31 mouse cellular contexts compared by ENCODE assay signal in genomic region chr11:98723098-98723497, GRCm38 (mm10). TPM values are rescaled to one million over a fixed set of nuclear protein-coding genes. Genes with fewer than 3 reads are reported as not detected.
DNase-seq lines count a peak whose midpoint lies in the region; ATAC-seq and TF ChIP-seq lines count a peak whose summit lies in the region.
"Had no signal": no experiment of that assay in that cellular context is flagged by ENCODE, and none has a peak within 500 bp of the region (broad histone marks: within the 10 kb centered on the region; RNA-seq: fewer than 3 reads in every experiment).

No protein-coding gene starts in this region.

- H3K4me1 ChIP-seq in hindbrain, embryonic 12.5 days: peaks cover 4% of the 10 kb centered on the region
- no peaks in the 10 kb centered on the region for H3K4me1 ChIP-seq in hindbrain, postnatal 0 days (ENCODE audit: insufficient read depth, low read length)
- no peaks in the 10 kb centered on the region for H3K4me1 ChIP-seq in kidney, embryonic 14.5 days (ENCODE audit: control insufficient read depth, insufficient read depth, low read length)
- H3K4me1 ChIP-seq in lung, embryonic 16.5 days (replicated peaks; ENCODE audit: control insufficient read depth, insufficient read depth, low read length): peaks cover 29% of the 10 kb centered on the region

- no peaks in the 10 kb centered on the region for H3K27me3 ChIP-seq in hindbrain, embryonic 12.5 days
- H3K27me3 ChIP-seq in hindbrain, postnatal 0 days (ENCODE audit: insufficient read depth, low read length): no peaks in the 10 kb centered on the region
- no peaks in the 10 kb centered on the region for H3K27me3 ChIP-seq in kidney, embryonic 14.5 days (ENCODE audit: control insufficient read depth, insufficient read depth, low read length)
- no peaks in the 10 kb centered on the region for H3K27me3 ChIP-seq in lung, embryonic 16.5 days (ENCODE audit: control insufficient read depth, insufficient read depth, low read depth, low read length)
- H3K27me3 ChIP-seq: embryonic facial prominence, embryonic 12.5 days; forebrain, embryonic 15.5 days; heart, embryonic 15.5 days; intestine, embryonic 15.5 days; limb, embryonic 12.5 days; megakaryocyte, embryonic 14.5 days; midbrain, embryonic 12.5 days; neural tube, embryonic 13.5 days had no signal

- no peak overlapping the region; the same call in 1 of the 2 replicates for H3K27ac ChIP-seq in hindbrain, embryonic 12.5 days
- H3K27ac ChIP-seq in hindbrain, postnatal 0 days: no peak overlapping the region
- H3K27ac ChIP-seq in kidney, embryonic 14.5 days (ENCODE audit: low read depth, low read length): no peak overlapping the region
- H3K27ac ChIP-seq in lung, embryonic 16.5 days (ENCODE audit: low read length): no peak overlapping the region
- H3K27ac ChIP-seq: embryonic facial prominence, embryonic 12.5 days; forebrain, embryonic 15.5 days; heart, embryonic 15.5 days; intestine, embryonic 15.5 days; limb, embryonic 12.5 days; midbrain, embryonic 12.5 days; neural tube, embryonic 13.5 days had no signal

- TF ChIP-seq CTCF in hindbrain, postnatal 0 days (IDR thresholded peaks at IDR 0.05; ENCODE audit: low read depth): no peak

- 81% methylated on average over 7 of the region's 7 CpGs for WGBS in hindbrain, embryonic 12.5 days
- WGBS in hindbrain, postnatal 0 days: 81% methylated on average over 7 of the region's 7 CpGs
- 74% methylated on average over 7 of the region's 7 CpGs for WGBS in kidney, embryonic 14.5 days
- 40% methylated on average over 7 of the region's 7 CpGs for WGBS in lung, embryonic 16.5 days

- no peak for DNase-seq in hindbrain, postnatal 0 days (ENCODE audit: low spot score)
- DNase-seq in kidney, postnatal 36 days: peak; percentile 31 to 50
- DNase-seq in lung, postnatal 14 days: no peak
- DNase-seq: adrenal gland, postnatal 25 days; B cell, adult 2 months; cerebellum, adult 11-12 months; cerebellum, adult 9-11 months; embryo, embryonic 11 days; heart, postnatal 4 days; right cerebral cortex, postnatal 4 days; thymus, adult 18-20 months; thymus, postnatal 25 days had no signal

- no peaks in the 10 kb centered on the region for H3K9me3 ChIP-seq in hindbrain, embryonic 12.5 days (replicated peaks)
- no peaks in the 10 kb centered on the region for H3K9me3 ChIP-seq in hindbrain, postnatal 0 days (ENCODE audit: low read length)
- H3K9me3 ChIP-seq in kidney, embryonic 14.5 days (ENCODE audit: control insufficient read depth, low read length): no peaks in the 10 kb centered on the region
- no peaks in the 10 kb centered on the region for H3K9me3 ChIP-seq in lung, embryonic 16.5 days (ENCODE audit: control insufficient read depth, low read length)
- H3K9me3 ChIP-seq: embryonic facial prominence, embryonic 12.5 days; forebrain, embryonic 15.5 days; heart, embryonic 15.5 days; intestine, embryonic 15.5 days; limb, embryonic 12.5 days; megakaryocyte, embryonic 14.5 days; midbrain, embryonic 12.5 days; neural tube, embryonic 13.5 days had no signal

- no peak overlapping the region for H3K4me3 ChIP-seq in hindbrain, embryonic 12.5 days
- H3K4me3 ChIP-seq in hindbrain, postnatal 0 days (ENCODE audit: low read length): no peak overlapping the region
- H3K4me3 ChIP-seq in kidney, embryonic 14.5 days (ENCODE audit: low read length): no peak overlapping the region
- H3K4me3 ChIP-seq in lung, embryonic 16.5 days (ENCODE audit: low read length): no peak overlapping the region
- H3K4me3 ChIP-seq: embryonic facial prominence, embryonic 12.5 days; forebrain, embryonic 15.5 days; heart, embryonic 15.5 days; intestine, embryonic 15.5 days; left cerebral cortex, adult 2 months; limb, embryonic 12.5 days; megakaryocyte, embryonic 14.5 days; midbrain, embryonic 12.5 days; neural tube, embryonic 13.5 days had no signal

- no peak for ATAC-seq in hindbrain, embryonic 12.5 days (ENCODE audit: low FRiP score)
- no peak for ATAC-seq in hindbrain, postnatal 0 days
- no peak for ATAC-seq in kidney, embryonic 14.5 days (ENCODE audit: low FRiP score, low TSS enrichment)
- no peak for ATAC-seq in lung, embryonic 16.5 days (ENCODE audit: low read depth)
- ATAC-seq: forebrain, embryonic 15.5 days; hindbrain, embryonic 16.5 days; intestine, embryonic 15.5 days had no signal

- peak overlapping the region; percentile 23; the same call in 1 of the 2 replicates for H3K9ac ChIP-seq in hindbrain, embryonic 12.5 days
- no peak overlapping the region for H3K9ac ChIP-seq in hindbrain, postnatal 0 days (replicated peaks; ENCODE audit: low read length)
- H3K9ac ChIP-seq in kidney, embryonic 14.5 days (ENCODE audit: low read depth, low read length): no peak overlapping the region
- peak overlapping the region; percentile 39; the same call in 1 of the 2 replicates for H3K9ac ChIP-seq in lung, embryonic 16.5 days (ENCODE audit: low read length)
- H3K9ac ChIP-seq: embryonic facial prominence, embryonic 12.5 days; forebrain, embryonic 15.5 days; heart, embryonic 15.5 days; intestine, embryonic 15.5 days; limb, embryonic 12.5 days; midbrain, embryonic 12.5 days; neural tube, embryonic 13.5 days had no signal

- no peak overlapping the region for H3K4me2 ChIP-seq in hindbrain, embryonic 12.5 days (replicated peaks)
- no peak overlapping the region for H3K4me2 ChIP-seq in hindbrain, postnatal 0 days (ENCODE audit: low read depth, low read length)
- no peak overlapping the region for H3K4me2 ChIP-seq in kidney, embryonic 14.5 days (replicated peaks; ENCODE audit: low read depth, low read length)
- H3K4me2 ChIP-seq in lung, embryonic 16.5 days (ENCODE audit: low read depth, low read length): no peak overlapping the region
- H3K4me2 ChIP-seq: embryonic facial prominence, embryonic 12.5 days; forebrain, embryonic 15.5 days; heart, embryonic 15.5 days; intestine, embryonic 15.5 days; limb, embryonic 12.5 days; midbrain, embryonic 12.5 days; neural tube, embryonic 13.5 days had no signal

- H3K36me3 ChIP-seq in hindbrain, embryonic 12.5 days: peaks cover 59% of the 10 kb centered on the region
- peaks cover 20% of the 10 kb centered on the region for H3K36me3 ChIP-seq in hindbrain, postnatal 0 days (ENCODE audit: insufficient read depth, low read length)
- peaks cover 21% of the 10 kb centered on the region for H3K36me3 ChIP-seq in kidney, embryonic 14.5 days (ENCODE audit: control insufficient read depth, insufficient read depth, low read length)
- peaks cover 4% of the 10 kb centered on the region; the same call in 1 of the 2 replicates for H3K36me3 ChIP-seq in lung, embryonic 16.5 days (ENCODE audit: control insufficient read depth, insufficient read depth, low read length)

RNA-seq across cellular contexts. Expression of gene Med24, which starts 6.1 kb away (rescaled TPM):
- 85.0 and 86.9 TPM in 2 replicates for polyA plus RNA-seq in hindbrain, embryonic 12.5 days (2016; fragmentation: Nextera tagmentation; extraction: Ambion mirVana)
- total RNA-seq in hindbrain, postnatal 0 days (2014; rRNA removed): 63.2 and 88.6 TPM in 2 replicates
- polyA plus RNA-seq in hindbrain, postnatal 0 days (2015; fragmentation: Nextera tagmentation; extraction: Ambion mirVana): 47.1 and 48.3 TPM in 2 replicates
- polyA plus RNA-seq in kidney, embryonic 14.5 days (2014; fragmentation: Nextera tagmentation; extraction: Ambion mirVana): 39.5 and 59.1 TPM in 2 replicates
- polyA plus RNA-seq in lung, embryonic 16.5 days (2015; fragmentation: Nextera tagmentation; extraction: Ambion mirVana): 56.6 and 57.8 TPM in 2 replicates

RNA-seq across cellular contexts. Expression of gene Thra, which starts 17.3 kb away (rescaled TPM):
- polyA plus RNA-seq in hindbrain, embryonic 12.5 days (2016; fragmentation: Nextera tagmentation; extraction: Ambion mirVana): 67.2 and 68.4 TPM in 2 replicates
- 725 and 812 TPM in 2 replicates for total RNA-seq in hindbrain, postnatal 0 days (2014; rRNA removed)
- polyA plus RNA-seq in hindbrain, postnatal 0 days (2015; fragmentation: Nextera tagmentation; extraction: Ambion mirVana): 160 TPM in 2 replicates
- polyA plus RNA-seq in kidney, embryonic 14.5 days (2014; fragmentation: Nextera tagmentation; extraction: Ambion mirVana): 28.0 and 31.8 TPM in 2 replicates
- 36.3 and 36.4 TPM in 2 replicates for polyA plus RNA-seq in lung, embryonic 16.5 days (2015; fragmentation: Nextera tagmentation; extraction: Ambion mirVana)

RNA-seq across cellular contexts. Expression of gene Csf3, which starts 22.0 kb away (rescaled TPM):
- not detected in 2 replicates for polyA plus RNA-seq in hindbrain, embryonic 12.5 days (2016; fragmentation: Nextera tagmentation; extraction: Ambion mirVana)
- total RNA-seq in hindbrain, postnatal 0 days (2014; rRNA removed): not detected in 2 replicates
- polyA plus RNA-seq in hindbrain, postnatal 0 days (2015; fragmentation: Nextera tagmentation; extraction: Ambion mirVana): not detected in 2 replicates
- not detected in 2 replicates for polyA plus RNA-seq in kidney, embryonic 14.5 days (2014; fragmentation: Nextera tagmentation; extraction: Ambion mirVana)
- polyA plus RNA-seq in lung, embryonic 16.5 days (2015; fragmentation: Nextera tagmentation; extraction: Ambion mirVana): not detected in 2 replicates
- total RNA-seq: adrenal gland, adult 18-20 months; adrenal gland, postnatal 25 days; gastrocnemius, adult 8-10 months; heart, postnatal 4 days; layer of hippocampus, postnatal 14 days; left cerebral cortex, adult 2 months; left cerebral cortex, postnatal 25 days; liver, adult 2 months had no signal
- polyA plus RNA-seq: embryonic facial prominence, embryonic 12.5 days; forebrain, embryonic 15.5 days; heart, embryonic 15.5 days; hindbrain, embryonic 16.5 days; intestine, embryonic 15.5 days; limb, embryonic 12.5 days; liver, embryonic 16.5 days; midbrain, embryonic 12.5 days; neural tube, embryonic 13.5 days had no signal

RNA-seq across cellular contexts. Expression of gene Psmd3, which starts 40.7 kb away (rescaled TPM):
- polyA plus RNA-seq in hindbrain, embryonic 12.5 days (2016; fragmentation: Nextera tagmentation; extraction: Ambion mirVana): 222 and 226 TPM in 2 replicates
- total RNA-seq in hindbrain, postnatal 0 days (2014; rRNA removed): 131 and 143 TPM in 2 replicates
- polyA plus RNA-seq in hindbrain, postnatal 0 days (2015; fragmentation: Nextera tagmentation; extraction: Ambion mirVana): 185 and 190 TPM in 2 replicates
- 181 and 187 TPM in 2 replicates for polyA plus RNA-seq in kidney, embryonic 14.5 days (2014; fragmentation: Nextera tagmentation; extraction: Ambion mirVana)
- polyA plus RNA-seq in lung, embryonic 16.5 days (2015; fragmentation: Nextera tagmentation; extraction: Ambion mirVana): 165 and 177 TPM in 2 replicates

RNA-seq across cellular contexts. Expression of gene Nr1d1, which starts 52.0 kb away (rescaled TPM):
- polyA plus RNA-seq in hindbrain, embryonic 12.5 days (2016; fragmentation: Nextera tagmentation; extraction: Ambion mirVana): 1.2 and 1.3 TPM in 2 replicates
- 7.5 and 8.6 TPM in 2 replicates for total RNA-seq in hindbrain, postnatal 0 days (2014; rRNA removed)
- polyA plus RNA-seq in hindbrain, postnatal 0 days (2015; fragmentation: Nextera tagmentation; extraction: Ambion mirVana): 10.2 and 13.5 TPM in 2 replicates
- 1.6 and 2.6 TPM in 2 replicates for polyA plus RNA-seq in kidney, embryonic 14.5 days (2014; fragmentation: Nextera tagmentation; extraction: Ambion mirVana)
- polyA plus RNA-seq in lung, embryonic 16.5 days (2015; fragmentation: Nextera tagmentation; extraction: Ambion mirVana): 1.4 and 1.6 TPM in 2 replicates

Comparison
In these comparisons a context has a peak if more than half of its experiments do, and no peak if none do; other contexts are left out.
1. H3K9ac ChIP-seq: peak in hindbrain, embryonic 12.5 days (single experiment) and lung, embryonic 16.5 days (single experiment); none in hindbrain, postnatal 0 days (single experiment) and kidney, embryonic 14.5 days (single experiment).
2. DNase-seq: peak in kidney, postnatal 36 days (2 of 2); none in hindbrain, postnatal 0 days (single experiment) and lung, postnatal 14 days (single experiment).